Mouse (Mus musculus): ENCODE results near the gene Gls2. TPM values are rescaled to one million over a fixed set of nuclear protein-coding genes. Genes with fewer than 3 reads are reported as not detected.

Gls2 gene
- polyA plus RNA-seq, 1 experiment from 2014 or later: 2.1 TPM

DNA sequence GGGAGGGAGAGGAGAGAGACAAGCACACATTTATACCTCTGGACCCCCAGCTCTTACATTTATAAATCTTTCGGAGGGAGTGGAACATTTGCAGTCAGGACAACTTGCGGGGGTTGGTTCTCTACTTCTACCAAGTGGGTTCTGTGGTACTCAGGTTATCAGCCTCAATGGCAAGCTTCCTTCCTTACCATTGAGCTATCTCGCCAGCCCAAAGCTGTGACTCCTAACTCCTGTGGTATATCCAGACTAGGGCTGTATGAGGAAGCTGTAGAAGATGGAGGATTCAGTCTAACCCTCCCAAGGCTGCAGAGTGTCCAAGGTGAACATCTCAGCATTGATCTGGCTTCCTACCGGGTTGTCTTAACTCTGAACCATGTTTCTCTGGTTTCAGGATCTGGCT, 44.9 kb downstream of the Gls2 start:
- Histone ChIP-seq H3K27me3 (no peaks in the 10 kb centered on the region), H3K9me3 (no peaks in the 10 kb centered on the region), H3K9ac (no peak overlapping the region), H3K4me1 (no peaks in the 10 kb centered on the region), H3K4me3 (no peak overlapping the region), H3K27ac (no peak overlapping the region), H3K36me3 (peaks cover 46% of the 10 kb centered on the region), H3K4me2 (no peak overlapping the region)
- ATAC-seq (ENCODE audit: borderline replicate concordance, extremely low read depth, low FRiP score, low TSS enrichment): no peak
- 92% methylated on average over 4 of the region's 4 CpGs for WGBS

GRCm38 (mm10) chr10:128240131-128240530, 45.9 kb downstream of the Gls2 start:
- peaks cover 52% of the 10 kb centered on the region for H3K36me3 ChIP-seq
- 73% methylated on average over 18 of the region's 18 CpGs for WGBS

GRCm38 (mm10) chr10:128243252-128243651, 49.0 kb downstream of the Gls2 start:
- WGBS: 85% methylated on average over 8 of the region's 8 CpGs
- H3K4me2 ChIP-seq: no peak overlapping the region
- H3K4me3 ChIP-seq: no peak overlapping the region
- H3K9ac ChIP-seq: no peak overlapping the region
- no peak for ATAC-seq (ENCODE audit: borderline replicate concordance, extremely low read depth, low FRiP score, low TSS enrichment)
- H3K27ac ChIP-seq: no peak overlapping the region
- H3K4me1 ChIP-seq: no peaks in the 10 kb centered on the region
- H3K27me3 ChIP-seq: no peaks in the 10 kb centered on the region
- H3K9me3 ChIP-seq: no peaks in the 10 kb centered on the region
- H3K36me3 ChIP-seq: peaks cover 81% of the 10 kb centered on the region

More at GRCm38 (mm10) chr10:128240131-128240530, 45.9 kb downstream of the Gls2 start:
- Histone ChIP-seq H3K4me1 (no peaks in the 10 kb centered on the region), H3K27me3 (no peaks in the 10 kb centered on the region), H3K9ac (no peak overlapping the region), H3K4me3 (no peak overlapping the region), H3K9me3 (no peaks in the 10 kb centered on the region), H3K4me2 (no peak overlapping the region), H3K27ac (no peak overlapping the region)
- no peak for ATAC-seq (ENCODE audit: borderline replicate concordance, extremely low read depth, low FRiP score, low TSS enrichment)

GRCm38 (mm10) chr10:128244121-128244520, 49.9 kb downstream of the Gls2 start:
- no peak overlapping the region for H3K9ac ChIP-seq
- H3K4me1 ChIP-seq: no peaks in the 10 kb centered on the region
- no peaks in the 10 kb centered on the region for H3K9me3 ChIP-seq
- H3K27ac ChIP-seq: no peak overlapping the region
- no peak for ATAC-seq (ENCODE audit: borderline replicate concordance, extremely low read depth, low FRiP score, low TSS enrichment)
- no peak overlapping the region for H3K4me3 ChIP-seq
- H3K27me3 ChIP-seq: no peaks in the 10 kb centered on the region
- H3K4me2 ChIP-seq: no peak overlapping the region
- WGBS: 92% methylated on average over 15 of the region's 15 CpGs
- H3K36me3 ChIP-seq: peaks cover 89% of the 10 kb centered on the region

DNA sequence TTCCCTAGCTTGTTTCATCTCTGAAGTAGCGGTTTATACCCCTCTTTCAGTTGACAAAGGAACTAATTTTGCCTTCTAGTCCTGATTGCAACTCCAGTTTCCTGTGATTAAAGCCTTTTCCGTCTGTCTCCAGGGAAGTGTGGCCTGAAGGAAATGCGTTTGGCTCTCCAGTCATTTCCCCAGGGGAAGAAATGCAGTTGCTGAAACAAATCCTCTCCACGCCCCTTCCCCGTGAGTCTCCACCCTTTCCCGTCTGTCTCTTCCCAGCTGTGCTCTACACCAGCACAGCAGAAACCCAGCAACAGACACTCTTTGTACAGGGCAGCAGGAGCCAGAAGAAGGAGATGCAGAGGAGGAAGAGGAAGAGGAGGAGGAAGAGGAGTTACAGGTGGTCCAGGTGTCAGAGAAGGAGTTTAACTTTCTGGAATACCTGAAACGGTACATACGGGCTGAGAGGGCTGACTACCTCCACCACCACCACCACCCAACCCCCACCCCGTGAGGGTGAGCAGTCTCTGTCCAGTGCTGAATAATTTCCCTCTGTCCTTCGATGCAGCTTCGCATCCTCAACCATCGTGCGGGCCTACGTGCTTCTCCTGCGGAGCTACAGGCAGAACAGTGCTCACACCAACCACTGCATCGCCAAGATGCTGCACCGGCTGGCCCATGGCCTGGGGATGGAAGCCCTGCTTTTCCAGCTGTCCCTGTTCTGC, 52.9 kb downstream of the Gls2 start:
- H3K27ac ChIP-seq: peak overlapping the region; percentile 76
- H3K9ac ChIP-seq: no peak overlapping the region
- peaks cover 94% of the 10 kb centered on the region for H3K36me3 ChIP-seq
- no peaks in the 10 kb centered on the region for H3K9me3 ChIP-seq
- WGBS: 70% methylated on average over 17 of the region's 17 CpGs
- H3K27me3 ChIP-seq: no peaks in the 10 kb centered on the region
- peak; percentile 47; the same call in 1 of the 2 replicates for ATAC-seq (ENCODE audit: borderline replicate concordance, extremely low read depth, low FRiP score, low TSS enrichment)
- H3K4me1 ChIP-seq: no peaks in the 10 kb centered on the region
- H3K4me2 ChIP-seq: peak overlapping the region; percentile 28
- H3K4me3 ChIP-seq: peak overlapping the region; percentile 2; the same call in 1 of the 2 replicates

DNA sequence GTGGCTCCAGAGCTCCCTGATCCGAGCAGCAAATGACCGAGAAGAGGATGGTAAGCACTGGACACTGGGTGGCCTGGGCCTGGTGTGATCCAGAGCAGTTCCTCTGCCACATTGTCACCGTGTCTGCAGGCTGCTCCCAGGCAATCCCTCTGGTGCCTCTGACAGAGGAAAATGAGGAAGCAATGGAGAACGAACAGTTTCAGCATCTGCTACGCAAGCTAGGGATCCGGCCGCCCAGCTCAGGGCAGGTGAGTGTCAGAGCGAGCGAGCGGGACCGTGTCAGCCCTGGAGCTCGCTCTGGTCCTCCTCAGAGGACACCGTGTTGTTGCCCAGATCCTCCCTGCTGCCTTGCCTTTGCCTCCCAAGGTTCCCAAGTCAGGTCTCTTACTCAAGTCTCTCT, 56.3 kb downstream of the Gls2 start:
- H3K4me3 ChIP-seq: no peak overlapping the region
- no peaks in the 10 kb centered on the region for H3K27me3 ChIP-seq
- H3K9ac ChIP-seq: no peak overlapping the region
- peaks cover 73% of the 10 kb centered on the region for H3K36me3 ChIP-seq
- no peaks in the 10 kb centered on the region for H3K9me3 ChIP-seq
- no peak overlapping the region for H3K27ac ChIP-seq
- no peak for ATAC-seq (ENCODE audit: borderline replicate concordance, extremely low read depth, low FRiP score, low TSS enrichment)
- no peak overlapping the region for H3K4me2 ChIP-seq
- no peaks in the 10 kb centered on the region for H3K4me1 ChIP-seq
- 93% methylated on average over 13 of the region's 13 CpGs for WGBS

DNA sequence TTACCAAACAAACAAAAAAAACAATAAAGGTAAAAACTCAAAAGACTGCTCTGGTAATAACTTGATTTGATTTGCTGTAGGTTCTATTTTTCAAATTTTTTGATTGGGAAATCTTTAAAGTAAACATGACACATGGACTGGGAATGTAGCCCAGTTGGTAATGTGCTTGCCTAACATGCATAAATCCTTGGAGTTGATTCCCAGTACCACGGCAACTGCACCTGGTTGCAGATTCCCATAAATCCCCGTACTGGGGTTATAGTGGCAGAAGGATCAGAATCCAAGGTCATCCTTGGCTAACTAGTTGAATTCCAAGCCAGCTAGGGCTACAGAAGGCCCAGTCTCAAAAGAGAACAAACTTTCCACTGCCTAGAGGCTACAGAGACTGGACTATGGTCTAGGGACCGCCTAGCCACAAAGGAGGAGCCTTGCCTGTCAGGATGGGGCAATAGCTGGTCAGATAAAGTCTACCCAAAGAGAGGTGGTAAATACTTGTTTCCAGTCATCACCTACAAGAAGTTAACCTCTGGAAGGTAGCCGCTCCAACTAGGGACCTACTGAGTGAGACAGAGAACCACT, 59.5 kb downstream of the Gls2 start, which contains the start of gene Apon:
Apon (plus strand) TSS at position 420 of the 579 bp plus-strand sequence.
- Histone ChIP-seq H3K9ac (no peak within 1 kb of the TSS), H3K4me3 (no peak within 1 kb of the TSS), H3K9me3 (no peaks in the 10 kb centered on the region), H3K36me3 (peaks cover 44% of the 10 kb centered on the region), H3K27me3 (no peaks in the 10 kb centered on the region), H3K4me1 (no peaks in the 10 kb centered on the region), H3K27ac (no peak within 1 kb of the TSS), H3K4me2 (no peak within 1 kb of the TSS)
- ATAC-seq (ENCODE audit: borderline replicate concordance, extremely low read depth, low FRiP score, low TSS enrichment): no peak
- WGBS: 70% methylated on average over 4 of the region's 4 CpGs

- H3K9me3 ChIP-seq: no peaks in the 10 kb centered on the region
- H3K27me3 ChIP-seq: no peaks in the 10 kb centered on the region
- peaks cover 23% of the 10 kb centered on the region for H3K36me3 ChIP-seq
- ATAC-seq (ENCODE audit: borderline replicate concordance, extremely low read depth, low FRiP score, low TSS enrichment): no peak
- H3K4me2 ChIP-seq: no peak overlapping the region
- no peak overlapping the region for H3K4me3 ChIP-seq
- no peaks in the 10 kb centered on the region for H3K4me1 ChIP-seq
- no peak overlapping the region for H3K9ac ChIP-seq
- 75% methylated on average over 8 of the region's 8 CpGs for WGBS
- no peak overlapping the region for H3K27ac ChIP-seq
Observed at GRCm38 (mm10) chr10:128255925-128256324, 61.7 kb downstream of the Gls2 start.

DNA sequence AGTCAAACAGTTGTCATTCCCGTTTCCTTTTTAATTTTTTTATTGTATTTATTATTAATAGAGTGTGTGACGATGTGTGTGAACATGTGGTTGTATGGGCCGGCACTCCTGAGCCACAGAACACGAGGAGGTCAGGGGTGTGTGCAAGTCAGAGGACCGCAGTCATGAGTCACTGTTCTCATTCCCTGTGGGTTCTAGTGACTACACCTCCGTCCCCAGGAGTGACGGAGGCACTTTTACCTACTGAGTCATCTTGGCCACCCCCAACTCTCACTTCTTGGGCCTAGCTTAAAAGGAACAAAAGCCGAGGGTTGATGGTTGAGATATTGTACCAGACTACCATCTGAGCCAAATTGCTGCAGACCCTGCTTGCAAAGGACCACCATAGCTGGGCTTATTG, 62.1 kb downstream of the Gls2 start:
- no peaks in the 10 kb centered on the region for H3K4me1 ChIP-seq
- ATAC-seq (ENCODE audit: borderline replicate concordance, extremely low read depth, low FRiP score, low TSS enrichment): no peak
- H3K27me3 ChIP-seq: no peaks in the 10 kb centered on the region
- peaks cover 19% of the 10 kb centered on the region for H3K36me3 ChIP-seq
- H3K9me3 ChIP-seq: no peaks in the 10 kb centered on the region
- no peak overlapping the region for H3K9ac ChIP-seq
- H3K4me2 ChIP-seq: no peak overlapping the region
- H3K4me3 ChIP-seq: no peak overlapping the region
- WGBS: 69% methylated on average over 8 of the region's 8 CpGs
- H3K27ac ChIP-seq: no peak overlapping the region

GRCm38 (mm10) chr10:128258953-128259352, 64.7 kb downstream of the Gls2 start:
- no peaks in the 10 kb centered on the region for H3K9me3 ChIP-seq
- H3K4me3 ChIP-seq: no peak overlapping the region
- 78% methylated on average over 4 of the region's 4 CpGs for WGBS
- no peaks in the 10 kb centered on the region for H3K36me3 ChIP-seq
- H3K27ac ChIP-seq: no peak overlapping the region
- no peak overlapping the region for H3K9ac ChIP-seq
- H3K27me3 ChIP-seq: no peaks in the 10 kb centered on the region
- no peak overlapping the region for H3K4me2 ChIP-seq
- H3K4me1 ChIP-seq: no peaks in the 10 kb centered on the region
- ATAC-seq (ENCODE audit: borderline replicate concordance, extremely low read depth, low FRiP score, low TSS enrichment): no peak
